Mouse (Mus musculus) embryonic facial prominence, embryonic 15.5 days (tissue): ENCODE results near the gene Znhit2. TPM values are rescaled to one million over a fixed set of nuclear protein-coding genes. Genes with fewer than 3 reads are reported as not detected.
"Not testable (repeated sequence)": the region's sequence is repeated elsewhere in the genome, so short reads cannot be mapped to it uniquely, and the experiment has no call there.

ENCODE experiments used
- ATAC-seq: fragments of 200-750 bp; cut with Nextera tagmentation; 2 replicates; pipeline ENCODE4 v1.8.0; 2017; ENCODE audit warnings: low read depth, moderate TSS enrichment; ENCODE audit not compliant: insufficient number of reproducible peaks, low FRiP score, low TSS enrichment
- H3K27ac ChIP-seq: fragments of 300-500 bp; sonication (generic); replicated peaks from 2 replicates; pipeline ENCODE4 v1.5.1; 2015; ENCODE audit warnings: mild to moderate bottlenecking, inconsistent platforms
- H3K27me3 ChIP-seq: fragments of 300-500 bp; sonication (generic); 2 replicates; pipeline ENCODE4 v1.6.1; 2015; ENCODE audit warnings: inconsistent platforms
- H3K36me3 ChIP-seq: fragments of 300-500 bp; sonication (generic); 2 replicates; pipeline ENCODE4 v1.6.1; 2015; ENCODE audit warnings: mild to moderate bottlenecking, inconsistent platforms
- H3K4me1 ChIP-seq: fragments of 300-500 bp; sonication (generic); 2 replicates; pipeline ENCODE4 v1.6.1; 2015; ENCODE audit warnings: inconsistent platforms
- H3K4me2 ChIP-seq: fragments of 300-500 bp; sonication (generic); replicated peaks from 2 replicates; pipeline ENCODE4 v1.6.1; 2015; ENCODE audit warnings: mild to moderate bottlenecking, inconsistent platforms
- H3K4me3 ChIP-seq: fragments of 300-500 bp; sonication (generic); replicated peaks from 2 replicates; pipeline ENCODE4 v1.5.1; 2015; ENCODE audit warnings: mild to moderate bottlenecking, inconsistent platforms
- H3K9ac ChIP-seq: fragments of 300-500 bp; sonication (generic); 2 replicates; pipeline ENCODE4 v1.6.1; 2015; ENCODE audit warnings: inconsistent platforms
- H3K9me3 ChIP-seq: fragments of 300-500 bp; sonication (generic); replicated peaks from 2 replicates; pipeline ENCODE4 v1.6.1; 2016; ENCODE audit warnings: inconsistent platforms
- WGBS: fragments of 180-500 bp; shearing (Covaris S2); methylation state at CpG from one replicate; pipeline ENCODE4 v1.1.7; 2015; 5-methylcytosine and 5-hydroxymethylcytosine counted together
- polyA plus RNA-seq: library from polyadenylated mRNA; unstranded; fragments of >200 nt; fragmentation: Nextera tagmentation; extraction: Ambion mirVana; gene quantifications from 2 replicates; pipeline ENCODE4 v1.2.1, GENCODE M21; 2015

The Znhit2 gene
- polyA plus RNA-seq, 1 experiment from 2014 or later: 41.1 TPM

GRCm38 (mm10) chr19:6030520-6031280 lies 30.3 kb upstream of the Znhit2 start:
- Histone ChIP-seq H3K36me3 (no peaks in the 10 kb centered on the region), H3K4me1 (no peaks in the 10 kb centered on the region), H3K9me3 (no peaks in the 10 kb centered on the region), H3K27me3 (no peaks in the 10 kb centered on the region), H3K27ac (no peak overlapping the region), H3K4me2 (no peak overlapping the region), H3K4me3 (no peak overlapping the region), H3K9ac (no peak overlapping the region)
- 76% methylated on average over 14 of the region's 14 CpGs for WGBS
- ATAC-seq: no peak

- H3K9ac ChIP-seq: no peak overlapping the region
- no peaks in the 10 kb centered on the region for H3K9me3 ChIP-seq
- no peaks in the 10 kb centered on the region for H3K36me3 ChIP-seq
- H3K4me3 ChIP-seq: no peak overlapping the region
- H3K27ac ChIP-seq: no peak overlapping the region
- WGBS: 55% methylated on average over 9 of the region's 9 CpGs
- no peak overlapping the region for H3K4me2 ChIP-seq
- no peaks in the 10 kb centered on the region for H3K4me1 ChIP-seq
- ATAC-seq: no peak
- H3K27me3 ChIP-seq: no peaks in the 10 kb centered on the region
These were observed 24.9 kb upstream of the Znhit2 start for GRCm38 (mm10) chr19:6035966-6036585.

- H3K4me3 ChIP-seq: no peak overlapping the region
- H3K9me3 ChIP-seq: no peaks in the 10 kb centered on the region
- no peaks in the 10 kb centered on the region for H3K27me3 ChIP-seq
- H3K27ac ChIP-seq: no peak overlapping the region
- H3K4me2 ChIP-seq: no peak overlapping the region
- no peak for ATAC-seq
- H3K9ac ChIP-seq: no peak overlapping the region
- no peaks in the 10 kb centered on the region for H3K4me1 ChIP-seq
- no peaks in the 10 kb centered on the region for H3K36me3 ChIP-seq
These were observed 23.3 kb upstream of the Znhit2 start for GRCm38 (mm10) chr19:6037695-6038094.

- Histone ChIP-seq H3K9me3 (no peaks in the 10 kb centered on the region), H3K4me1 (no peaks in the 10 kb centered on the region), H3K36me3 (no peaks in the 10 kb centered on the region), H3K27ac (no peak overlapping the region), H3K4me2 (no peak overlapping the region), H3K27me3 (no peaks in the 10 kb centered on the region), H3K9ac (no peak overlapping the region), H3K4me3 (no peak overlapping the region)
- no peak for ATAC-seq
- WGBS: 77% methylated on average over 7 of the region's 7 CpGs
These were observed 22.7 kb upstream of the Znhit2 start for GRCm38 (mm10) chr19:6038326-6038725.

- Histone ChIP-seq H3K27ac (no peak overlapping the region), H3K4me3 (no peak overlapping the region), H3K9me3 (no peaks in the 10 kb centered on the region), H3K4me2 (no peak overlapping the region), H3K4me1 (peaks cover 1% of the 10 kb centered on the region), H3K9ac (no peak overlapping the region), H3K27me3 (no peaks in the 10 kb centered on the region), H3K36me3 (no peaks in the 10 kb centered on the region)
- ATAC-seq: no peak
These were observed 21.0 kb upstream of the Znhit2 start for GRCm38 (mm10) chr19:6040002-6040401.

GRCm38 (mm10) chr19:6042293-6042692 lies 18.7 kb upstream of the Znhit2 start:
- no peaks in the 10 kb centered on the region for H3K9me3 ChIP-seq
- H3K4me2 ChIP-seq: no peak overlapping the region
- no peak for ATAC-seq
- no peaks in the 10 kb centered on the region for H3K27me3 ChIP-seq
- no peak overlapping the region for H3K27ac ChIP-seq
- peaks cover 8% of the 10 kb centered on the region for H3K4me1 ChIP-seq
- H3K36me3 ChIP-seq: no peaks in the 10 kb centered on the region
- 82% methylated on average over 9 of the region's 9 CpGs for WGBS
- no peak overlapping the region for H3K4me3 ChIP-seq
- H3K9ac ChIP-seq: no peak overlapping the region

GRCm38 (mm10) chr19:6044102-6044501 lies 16.9 kb upstream of the Znhit2 start:
- 51% methylated on average over 4 of the region's 4 CpGs for WGBS
- H3K36me3 ChIP-seq: peaks cover 11% of the 10 kb centered on the region

GRCm38 (mm10) chr19:6045366-6046293 lies 15.4 kb upstream of the Znhit2 start:
- WGBS: 16% methylated on average over 20 of the region's 20 CpGs
- H3K4me3 ChIP-seq: peak overlapping the region; percentile 96
- H3K9ac ChIP-seq: peak overlapping the region; percentile 86
- ATAC-seq: peak; percentile 13
- H3K4me2 ChIP-seq: peak overlapping the region; percentile 84
- peaks cover 20% of the 10 kb centered on the region for H3K4me1 ChIP-seq
- H3K27ac ChIP-seq: peak overlapping the region; percentile 100
- H3K27me3 ChIP-seq: no peaks in the 10 kb centered on the region
- peaks cover 26% of the 10 kb centered on the region for H3K36me3 ChIP-seq
- no peaks in the 10 kb centered on the region for H3K9me3 ChIP-seq

More at GRCm38 (mm10) chr19:6044102-6044501, 16.9 kb upstream of the Znhit2 start:
- H3K4me3 ChIP-seq, H3K4me2 ChIP-seq, H3K9ac ChIP-seq, H3K27ac ChIP-seq, H3K27me3 ChIP-seq, H3K9me3 ChIP-seq, ATAC-seq: not testable (repeated sequence)
- H3K4me1 ChIP-seq: peaks cover 20% of the 10 kb centered on the region

GRCm38 (mm10) chr19:6046294-6047153 lies 14.5 kb upstream of the Znhit2 start, which contains the start of gene Syvn1:
Gene Syvn1, plus strand, starts transcription at chr19:6046576.
- WGBS: under 1% methylated on average over 65 of the region's 65 CpGs
- peaks cover 35% of the 10 kb centered on the region for H3K36me3 ChIP-seq
- H3K9ac ChIP-seq: peak within 1 kb of the TSS; percentile 86
- H3K27me3 ChIP-seq: no peaks in the 10 kb centered on the region
- H3K4me2 ChIP-seq: peak within 1 kb of the TSS; percentile 84
- ATAC-seq: peak; percentile 88
- no peaks in the 10 kb centered on the region for H3K9me3 ChIP-seq
- H3K4me3 ChIP-seq: peak within 1 kb of the TSS; percentile 96
- peaks cover 20% of the 10 kb centered on the region for H3K4me1 ChIP-seq
- peak within 1 kb of the TSS; percentile 100 for H3K27ac ChIP-seq

GRCm38 (mm10) chr19:6047154-6047898 lies 13.7 kb upstream of the Znhit2 start:
- peak overlapping the region; percentile 100 for H3K27ac ChIP-seq
- H3K4me3 ChIP-seq: peak overlapping the region; percentile 96
- H3K36me3 ChIP-seq: peaks cover 43% of the 10 kb centered on the region
- peak overlapping the region; percentile 86 for H3K9ac ChIP-seq
- peaks cover 20% of the 10 kb centered on the region for H3K4me1 ChIP-seq
- WGBS: under 1% methylated on average over 44 of the region's 44 CpGs
- ATAC-seq: no peak; the same call in 1 of the 2 replicates
- peak overlapping the region; percentile 84 for H3K4me2 ChIP-seq
- H3K27me3 ChIP-seq: no peaks in the 10 kb centered on the region
- no peaks in the 10 kb centered on the region for H3K9me3 ChIP-seq
